Mouse (Mus musculus): Measurements from ENCODE around the gene Relt. TPM values are rescaled to one million over a fixed set of nuclear protein-coding genes. Genes with fewer than 3 reads are reported as not detected.

Gene Relt
- polyA plus RNA-seq (2015; fragmentation: Nextera tagmentation; extraction: Ambion mirVana), result 0.78 and 1.0 TPM in 2 replicates

DNA sequence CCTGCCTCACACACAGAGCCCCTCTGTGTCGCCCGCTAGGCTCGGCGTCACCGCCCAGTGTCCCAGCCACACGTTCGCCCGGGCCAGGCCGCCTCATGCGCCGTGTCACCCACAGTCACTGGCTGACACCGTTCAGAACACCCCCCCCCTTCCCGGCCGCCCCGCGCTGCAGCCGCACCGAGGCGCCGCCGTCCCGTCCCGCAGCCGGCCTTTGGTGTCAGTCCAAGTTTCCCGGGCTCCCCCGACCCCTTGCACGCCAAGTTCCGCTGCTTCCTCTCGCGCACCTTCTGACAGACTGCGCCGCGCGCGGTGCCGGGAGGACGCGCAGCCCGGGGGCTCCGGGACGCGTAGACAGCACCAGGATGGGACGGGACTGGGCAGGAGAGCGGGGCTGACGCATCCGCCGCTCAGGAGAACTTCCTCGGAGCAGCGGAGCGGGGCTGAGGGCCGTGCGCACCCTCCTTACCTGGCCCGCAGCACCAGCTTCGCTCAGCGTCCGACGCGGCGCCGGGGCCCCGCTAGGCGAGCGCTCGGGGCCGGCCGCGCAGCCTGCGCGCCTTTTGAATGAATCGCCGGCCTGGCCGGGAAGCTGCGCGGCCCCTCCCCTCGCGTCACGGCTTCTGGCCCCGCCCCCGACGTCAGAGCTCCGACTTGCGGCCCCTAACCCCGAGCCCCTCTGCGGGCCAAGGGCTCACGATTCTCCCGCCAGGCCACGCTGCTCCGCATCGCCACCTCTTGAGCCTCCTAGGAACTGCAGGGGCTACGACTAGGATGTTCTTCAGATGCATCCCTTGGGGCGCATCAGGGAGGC is at the start of gene Relt:
TSS of gene Relt (minus strand) at position 619 of the 811 bp plus-strand sequence.
- no peaks in the 10 kb centered on the region for H3K36me3 ChIP-seq (ENCODE audit: control insufficient read depth, insufficient read depth)
- peak within 1 kb of the TSS; percentile 69 for H3K4me3 ChIP-seq (ENCODE audit: low read depth, low read length)
- H3K27me3 ChIP-seq (replicated peaks; ENCODE audit: control insufficient read depth, insufficient read depth, low read length), result no peaks in the 10 kb centered on the region
- no peaks in the 10 kb centered on the region for H3K4me1 ChIP-seq (replicated peaks; ENCODE audit: control insufficient read depth, insufficient read depth, low read length)
- H3K9ac ChIP-seq (ENCODE audit: low read depth, low read length), result peak within 1 kb of the TSS; percentile 62
- TF ChIP-seq CTCF (IDR thresholded peaks at IDR 0.05; ENCODE audit: low read depth), result peak; percentile 87
- ATAC-seq, result peak; percentile 89
- H3K9me3 ChIP-seq (ENCODE audit: control insufficient read depth), result no peaks in the 10 kb centered on the region
- peak within 1 kb of the TSS; percentile 100 for H3K4me2 ChIP-seq (replicated peaks; ENCODE audit: low read depth)
- WGBS, result under 1% methylated on average over 89 of the region's 91 CpGs
- no peak within 1 kb of the TSS; the same call in 1 of the 2 replicates for H3K27ac ChIP-seq (ENCODE audit: low read depth, low read length)

GRCm38 (mm10) chr7:100911791-100912190 is 48.5 kb upstream of the Relt start:
- peak overlapping the region; percentile 28; the same call in 1 of the 2 replicates for H3K27ac ChIP-seq (ENCODE audit: low read depth, low read length)
- WGBS, result 49% methylated on average over 9 of the region's 9 CpGs
- no peaks in the 10 kb centered on the region for H3K36me3 ChIP-seq (ENCODE audit: control insufficient read depth, insufficient read depth)
- H3K9ac ChIP-seq (ENCODE audit: low read depth, low read length), result no peak overlapping the region
- H3K9me3 ChIP-seq (ENCODE audit: control insufficient read depth), result no peaks in the 10 kb centered on the region
- 0 out of 2 replicates have a peak, but pooled peaks cover 8% of the 10 kb centered on the region for H3K4me1 ChIP-seq (replicated peaks; ENCODE audit: control insufficient read depth, insufficient read depth, low read length)
- no peak for TF ChIP-seq CTCF (IDR thresholded peaks at IDR 0.05; ENCODE audit: low read depth)
- ATAC-seq, result no peak
- no peak overlapping the region for H3K4me3 ChIP-seq (ENCODE audit: low read depth, low read length)
- H3K27me3 ChIP-seq (replicated peaks; ENCODE audit: control insufficient read depth, insufficient read depth, low read length), result no peaks in the 10 kb centered on the region
- H3K4me2 ChIP-seq (replicated peaks; ENCODE audit: low read depth), result no peak overlapping the region; the same call in 1 of the 2 replicates

- no peaks in the 10 kb centered on the region for H3K36me3 ChIP-seq (ENCODE audit: control insufficient read depth, insufficient read depth)
- WGBS, result 12% methylated on average over 2 of the region's 2 CpGs
- H3K4me2 ChIP-seq (replicated peaks; ENCODE audit: low read depth), result 0 out of 2 replicates have a peak overlapping the region, but pooled peaks have one; percentile 9
- H3K4me3 ChIP-seq (ENCODE audit: low read depth, low read length), result no peak overlapping the region
- no peak for ATAC-seq
- H3K27ac ChIP-seq (ENCODE audit: low read depth, low read length), result peak overlapping the region; percentile 28; the same call in 1 of the 2 replicates
- H3K9ac ChIP-seq (ENCODE audit: low read depth, low read length), result no peak overlapping the region
- no peaks in the 10 kb centered on the region for H3K9me3 ChIP-seq (ENCODE audit: control insufficient read depth)
- H3K27me3 ChIP-seq (replicated peaks; ENCODE audit: control insufficient read depth, insufficient read depth, low read length), result no peaks in the 10 kb centered on the region
- H3K4me1 ChIP-seq (replicated peaks; ENCODE audit: control insufficient read depth, insufficient read depth, low read length), result 0 out of 2 replicates have a peak, but pooled peaks cover 8% of the 10 kb centered on the region
- no peak for TF ChIP-seq CTCF (IDR thresholded peaks at IDR 0.05; ENCODE audit: low read depth)
Observed at GRCm38 (mm10) chr7:100911246-100911770, 48.1 kb upstream of the Relt start.

DNA sequence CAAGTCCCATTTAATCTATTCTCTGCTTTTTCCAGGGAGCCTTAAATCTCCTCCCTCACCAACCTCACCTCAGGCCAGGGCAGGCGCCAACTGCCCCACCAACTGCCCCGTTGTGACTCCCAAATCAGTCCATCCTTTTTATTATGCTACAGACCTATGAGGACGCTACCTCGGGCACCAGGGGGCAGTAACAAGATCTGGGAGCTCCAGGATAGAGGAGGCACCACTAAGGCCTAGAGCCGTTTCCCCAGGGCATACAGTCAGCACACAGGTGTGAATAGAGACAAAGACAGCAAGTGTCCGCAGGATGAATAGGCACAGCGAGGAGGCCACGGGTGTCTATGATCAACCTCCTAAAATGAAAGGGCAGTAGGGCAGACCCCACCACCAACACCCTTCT is 45.3 kb upstream of the Relt start:
- Histone ChIP-seq H3K9me3 (ENCODE audit: control insufficient read depth) (no peaks in the 10 kb centered on the region), H3K4me3 (ENCODE audit: low read depth, low read length) (no peak overlapping the region), H3K4me1 (replicated peaks; ENCODE audit: control insufficient read depth, insufficient read depth, low read length) (0 out of 2 replicates have a peak, but pooled peaks cover 8% of the 10 kb centered on the region), H3K4me2 (replicated peaks; ENCODE audit: low read depth) (no peak overlapping the region), H3K36me3 (ENCODE audit: control insufficient read depth, insufficient read depth) (no peaks in the 10 kb centered on the region), H3K27me3 (replicated peaks; ENCODE audit: control insufficient read depth, insufficient read depth, low read length) (no peaks in the 10 kb centered on the region), H3K9ac (ENCODE audit: low read depth, low read length) (no peak overlapping the region), H3K27ac (ENCODE audit: low read depth, low read length) (no peak overlapping the region)
- 56% methylated on average over 8 of the region's 8 CpGs for WGBS
- TF ChIP-seq CTCF (IDR thresholded peaks at IDR 0.05; ENCODE audit: low read depth), result peak; percentile 65
- no peak for ATAC-seq

DNA sequence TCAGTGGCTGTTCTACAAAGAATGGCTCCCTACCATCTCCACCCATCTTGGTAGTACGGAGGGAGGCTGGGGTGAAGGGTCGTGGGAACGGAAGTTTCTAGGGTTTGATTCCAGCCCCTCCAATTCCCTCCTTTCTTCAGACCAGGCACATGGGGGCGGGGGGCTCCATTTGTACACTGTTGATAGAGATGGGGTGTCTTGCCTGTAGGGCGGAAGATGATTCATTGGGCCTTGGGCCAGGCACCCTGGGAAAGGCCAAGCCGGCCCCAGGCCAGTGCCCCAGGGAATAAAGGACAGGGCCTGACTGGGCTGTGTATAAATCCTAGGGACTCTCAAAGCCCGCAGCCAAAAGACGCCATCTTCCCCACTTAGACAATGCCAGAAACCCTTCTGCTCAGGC is 44.8 kb upstream of the Relt start:
- H3K9me3 ChIP-seq (ENCODE audit: control insufficient read depth), result no peaks in the 10 kb centered on the region
- H3K4me3 ChIP-seq (ENCODE audit: low read depth, low read length), result no peak overlapping the region
- TF ChIP-seq CTCF (IDR thresholded peaks at IDR 0.05; ENCODE audit: low read depth), result no peak
- no peaks in the 10 kb centered on the region for H3K36me3 ChIP-seq (ENCODE audit: control insufficient read depth, insufficient read depth)
- no peak overlapping the region for H3K27ac ChIP-seq (ENCODE audit: low read depth, low read length)
- H3K4me1 ChIP-seq (replicated peaks; ENCODE audit: control insufficient read depth, insufficient read depth, low read length), result 0 out of 2 replicates have a peak, but pooled peaks cover 8% of the 10 kb centered on the region
- no peak overlapping the region for H3K9ac ChIP-seq (ENCODE audit: low read depth, low read length)
- H3K27me3 ChIP-seq (replicated peaks; ENCODE audit: control insufficient read depth, insufficient read depth, low read length), result no peaks in the 10 kb centered on the region
- WGBS, result 71% methylated on average over 8 of the region's 8 CpGs
- no peak for ATAC-seq
- no peak overlapping the region for H3K4me2 ChIP-seq (replicated peaks; ENCODE audit: low read depth)

GRCm38 (mm10) chr7:100907231-100907630 is 44.0 kb upstream of the Relt start:
- no peak overlapping the region for H3K4me3 ChIP-seq (ENCODE audit: low read depth, low read length)
- H3K4me1 ChIP-seq (replicated peaks; ENCODE audit: control insufficient read depth, insufficient read depth, low read length), result 0 out of 2 replicates have a peak, but pooled peaks cover 8% of the 10 kb centered on the region
- H3K9me3 ChIP-seq (ENCODE audit: control insufficient read depth), result no peaks in the 10 kb centered on the region
- no peak overlapping the region for H3K4me2 ChIP-seq (replicated peaks; ENCODE audit: low read depth)
- no peak overlapping the region for H3K9ac ChIP-seq (ENCODE audit: low read depth, low read length)
- H3K27me3 ChIP-seq (replicated peaks; ENCODE audit: control insufficient read depth, insufficient read depth, low read length), result no peaks in the 10 kb centered on the region
- H3K27ac ChIP-seq (ENCODE audit: low read depth, low read length), result no peak overlapping the region
- ATAC-seq, result no peak
- H3K36me3 ChIP-seq (ENCODE audit: control insufficient read depth, insufficient read depth), result no peaks in the 10 kb centered on the region
- peak; percentile 95 for TF ChIP-seq CTCF (IDR thresholded peaks at IDR 0.05; ENCODE audit: low read depth)
- 0% methylated on average over 1 of the region's 1 CpGs for WGBS

Data from intestine, postnatal 0 days (tissue).